Mouse (Mus musculus): ENCODE measurements around the gene Myh6.
A peak's percentile ranks its signal among the peaks of the same experiment; 100 is the strongest.
"Not testable (repeated sequence)": the region's sequence is repeated elsewhere in the genome, so short reads cannot be mapped to it uniquely, and the experiment has no call there.

The Myh6 gene

DNA sequence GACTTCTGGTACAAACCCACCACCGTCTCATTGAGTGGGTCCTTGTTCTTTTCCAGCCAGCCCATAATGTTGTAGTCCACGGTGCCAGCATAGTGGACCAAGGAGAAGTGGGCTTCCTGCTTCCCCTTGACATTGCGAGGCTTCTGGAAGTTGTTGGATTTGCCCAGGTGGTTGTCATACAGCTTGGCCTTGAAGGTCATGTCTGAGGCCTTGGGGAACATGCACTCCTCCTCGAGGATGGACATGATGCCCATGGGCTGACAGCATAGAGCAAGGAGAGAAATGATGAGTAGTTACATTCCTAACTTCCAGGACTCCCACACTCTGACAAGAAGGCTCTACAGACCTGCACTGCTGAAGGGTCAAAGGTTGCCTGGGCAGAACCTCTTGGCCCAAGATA lies 8.2 kb downstream of the Myh6 start:
- no peak for DNase-seq (ENCODE audit: inconsistent ontology term)

DNA sequence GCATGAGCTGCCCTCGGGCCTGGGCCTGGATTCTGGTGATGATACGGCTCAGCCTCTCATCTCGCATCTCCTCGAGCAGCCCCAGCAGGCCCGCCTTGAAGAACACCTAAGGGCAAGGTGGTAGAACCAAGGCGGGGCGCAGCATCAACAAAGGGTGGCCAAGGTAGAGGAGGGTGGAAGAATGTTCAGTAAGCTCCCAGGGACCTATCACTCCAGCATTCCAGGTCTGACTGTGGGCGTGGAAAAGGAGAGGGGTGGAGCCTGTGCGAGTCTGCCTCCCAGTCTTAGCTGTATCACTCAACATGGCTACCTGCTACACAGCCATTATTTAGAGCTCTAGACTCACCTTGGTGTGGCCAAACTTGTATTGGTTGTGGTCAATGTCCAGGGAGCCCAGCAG lies 10.2 kb downstream of the Myh6 start:
- DNase-seq (ENCODE audit: inconsistent ontology term): no peak

DNA sequence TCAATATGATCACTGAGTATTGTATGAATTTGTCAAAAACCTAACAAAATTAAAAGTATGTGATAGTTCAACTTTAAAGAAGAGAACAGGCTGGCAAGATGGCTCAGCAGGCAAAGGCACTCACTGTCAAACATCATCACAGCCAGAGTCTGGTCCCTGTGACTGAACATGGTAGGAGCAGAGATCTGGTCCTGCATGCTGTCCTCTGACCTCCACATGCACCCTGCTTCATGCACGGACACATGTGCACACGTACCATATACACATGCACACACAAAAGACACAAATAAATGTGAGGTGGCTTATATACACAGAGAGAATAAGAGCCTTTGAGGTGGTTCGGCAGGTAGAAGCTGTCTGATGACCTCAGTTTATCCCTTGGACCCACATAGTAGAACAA lies 11.2 kb downstream of the Myh6 start:
- DNase-seq (ENCODE audit: inconsistent ontology term): no peak

DNA sequence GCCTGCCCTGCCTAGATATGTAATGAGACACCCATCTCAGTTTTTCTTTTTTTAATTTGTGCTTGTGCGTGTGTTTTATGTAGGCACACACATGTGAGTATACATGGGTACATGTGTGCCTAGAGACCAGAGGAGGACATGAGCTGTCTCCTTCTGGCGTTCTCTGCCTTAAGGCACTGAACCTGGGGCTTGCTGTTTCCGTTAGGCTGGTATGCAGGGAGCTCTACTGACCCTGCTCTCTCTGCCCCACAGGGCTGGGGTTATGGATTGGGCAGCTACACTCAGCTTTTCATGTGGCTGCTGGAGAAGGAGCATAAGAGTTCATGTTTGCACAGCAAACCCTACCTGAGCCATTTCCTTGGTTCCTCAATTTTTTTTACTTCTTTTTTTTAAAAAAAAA lies 12.3 kb downstream of the Myh6 start:
- no peak for DNase-seq (ENCODE audit: inconsistent ontology term)

DNA sequence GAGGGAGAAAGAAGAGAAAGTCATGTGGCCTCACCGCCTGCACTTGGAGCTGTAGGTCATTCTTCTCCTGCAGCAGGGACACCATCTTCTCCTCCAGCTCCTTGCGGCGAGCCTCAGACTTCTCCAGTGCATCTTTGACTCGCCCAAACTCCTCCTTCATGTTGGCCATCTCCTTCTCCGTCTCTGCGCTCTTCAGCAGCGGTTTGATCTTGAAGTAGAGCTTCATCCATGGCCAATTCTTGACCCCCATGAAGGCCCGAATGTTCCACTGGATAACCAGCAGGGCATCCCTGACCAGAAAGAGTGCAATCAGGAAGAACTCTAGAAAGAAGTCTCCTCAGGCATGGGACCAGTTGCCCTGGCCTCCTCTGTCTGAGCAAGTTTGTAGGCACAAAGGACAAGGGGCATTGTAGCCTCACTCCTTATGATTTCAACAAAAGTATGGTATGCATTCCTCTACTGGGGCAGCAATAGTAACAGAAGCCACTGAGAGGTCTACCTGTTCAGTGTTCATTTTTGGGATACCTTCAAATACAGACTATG lies 13.0 kb downstream of the Myh6 start:
- DNase-seq (ENCODE audit: inconsistent ontology term): no peak

DNA sequence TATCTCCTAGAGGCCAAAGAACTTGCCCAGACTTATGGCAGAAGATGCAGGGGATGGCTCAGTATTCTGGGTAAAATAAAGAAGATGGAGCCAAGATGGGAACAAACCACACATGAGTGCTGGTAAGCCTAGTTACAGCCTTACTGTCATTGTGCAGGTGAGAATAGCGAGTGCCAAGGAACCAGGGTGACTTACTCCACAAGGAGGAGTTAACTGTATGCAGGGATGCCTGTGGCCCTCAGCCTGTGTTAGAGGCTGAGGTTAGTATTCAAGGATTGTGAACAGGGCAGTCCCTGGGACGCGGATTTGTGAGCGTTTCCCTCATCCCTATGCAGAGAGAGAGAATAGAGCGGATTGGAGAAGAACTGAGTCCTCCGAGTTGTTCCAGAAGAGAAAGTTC lies 15.1 kb downstream of the Myh6 start:
- no peak for DNase-seq (ENCODE audit: inconsistent ontology term)

DNA sequence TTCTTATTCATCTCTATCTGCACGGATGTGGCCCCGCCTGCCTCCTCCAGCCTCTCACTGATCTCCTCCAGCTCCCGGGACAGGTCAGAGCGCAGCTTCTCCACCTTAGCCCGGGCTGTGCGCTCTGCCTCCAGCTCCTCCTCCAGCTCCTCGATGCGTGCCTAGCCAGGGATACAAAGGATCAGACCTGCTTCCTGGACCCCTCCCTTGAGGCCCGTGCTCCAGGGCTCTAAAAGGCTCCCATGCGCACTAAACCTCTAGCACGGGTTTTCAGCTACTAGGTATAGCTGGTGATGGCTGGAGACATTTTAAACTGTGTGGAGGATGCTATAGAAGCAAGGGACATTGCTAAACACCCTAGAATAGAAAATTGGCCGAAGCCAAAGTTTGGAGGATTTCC lies 16.2 kb downstream of the Myh6 start:
- DNase-seq (ENCODE audit: inconsistent ontology term): no peak

DNA sequence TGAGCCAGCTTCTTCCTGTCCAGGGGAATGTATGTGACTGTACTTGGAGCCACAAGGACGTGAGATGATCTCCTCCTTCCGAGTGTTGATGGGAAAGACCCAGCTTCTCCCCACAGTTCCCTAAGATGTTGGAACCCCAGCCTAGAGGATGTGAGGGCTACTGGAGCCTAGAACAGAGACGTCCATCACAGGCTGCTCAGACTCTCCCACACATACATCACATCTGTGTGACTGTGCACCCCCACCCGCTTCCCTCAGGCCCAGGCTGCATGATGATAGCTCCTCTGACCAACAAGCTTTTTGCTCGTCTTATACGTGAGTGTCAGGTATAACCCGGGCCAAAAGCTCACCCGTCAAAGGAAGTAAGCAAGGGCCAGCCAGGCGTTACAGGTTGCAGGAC lies 17.9 kb downstream of the Myh6 start:
- DNase-seq (ENCODE audit: inconsistent ontology term): no peak

DNA sequence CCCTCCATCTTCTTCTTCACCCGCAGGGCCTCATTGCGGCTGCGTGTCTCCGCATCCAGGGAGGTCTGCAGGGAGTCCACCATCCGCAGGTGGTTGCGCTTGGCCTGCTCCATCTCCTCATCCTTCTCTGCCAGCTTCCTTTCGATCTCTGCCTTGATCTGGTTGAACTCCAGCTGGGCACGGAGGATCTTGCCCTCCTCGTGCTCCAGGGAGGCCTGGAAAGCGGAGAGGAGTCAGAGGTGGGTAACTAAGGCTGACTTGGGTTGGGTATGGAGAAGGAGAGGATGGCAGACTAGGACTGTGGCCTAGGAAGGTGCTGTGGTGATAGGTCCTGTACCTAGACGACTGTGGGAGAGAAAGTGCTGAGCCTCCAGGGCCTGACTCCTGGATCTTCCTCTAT lies 19.7 kb downstream of the Myh6 start:
- not testable (repeated sequence) for DNase-seq (ENCODE audit: inconsistent ontology term)

DNA sequence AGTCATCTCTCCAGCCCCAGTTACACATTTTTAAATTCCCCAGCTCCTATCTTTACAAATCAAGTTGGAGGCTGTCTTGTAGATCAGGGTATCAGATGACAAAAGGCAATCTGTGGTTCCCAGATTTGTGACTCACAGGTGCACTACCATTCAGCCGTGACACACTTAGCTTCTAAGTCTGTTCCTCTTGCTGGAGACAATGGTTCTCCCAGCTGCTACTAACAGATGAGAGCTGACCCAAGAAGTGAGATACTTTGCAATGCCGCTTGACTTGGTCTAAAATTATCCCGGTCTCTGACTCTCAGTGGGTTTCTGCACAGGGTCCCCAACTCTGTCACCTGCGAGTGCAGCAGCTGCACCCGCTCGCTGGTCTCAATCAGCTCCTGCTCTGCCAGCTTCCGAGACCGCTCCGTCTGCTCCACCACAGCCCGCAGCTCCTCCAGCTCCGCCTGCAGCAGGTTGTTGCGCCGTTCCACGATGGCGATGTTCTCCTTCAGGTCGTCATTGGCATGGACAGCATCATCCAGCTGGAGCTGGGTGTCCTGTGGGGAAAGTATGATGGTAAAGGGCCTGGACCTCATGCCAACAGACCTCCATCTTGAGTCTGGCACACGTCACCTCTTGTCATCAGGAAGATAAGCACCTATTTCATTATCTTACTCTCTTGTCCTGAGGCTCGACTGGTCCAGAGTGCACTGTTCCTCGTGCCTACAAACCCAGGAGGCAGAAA lies 20.6 kb downstream of the Myh6 start:
- DNase-seq (ENCODE audit: inconsistent ontology term): no peak

DNA sequence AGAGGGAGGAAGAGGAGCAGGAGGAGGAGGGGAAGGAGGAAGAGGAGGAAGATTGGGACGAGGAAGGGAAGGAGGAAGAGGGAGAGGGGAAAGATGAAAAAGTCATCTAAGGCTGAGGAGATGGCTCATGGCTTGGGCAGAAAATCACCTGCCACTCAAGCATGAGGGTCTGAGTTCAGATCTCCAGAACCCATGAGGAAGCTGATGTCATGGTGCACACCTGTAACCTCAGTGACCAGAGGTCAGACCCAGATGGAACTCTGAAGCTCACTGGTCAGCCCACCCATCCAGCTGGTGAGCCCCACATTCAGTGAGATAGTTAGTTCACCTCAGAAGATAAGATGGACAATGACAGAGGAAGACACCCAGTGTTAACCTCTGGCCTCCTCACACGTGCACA lies 21.8 kb downstream of the Myh6 start:
- DNase-seq (ENCODE audit: inconsistent ontology term): no peak

DNA sequence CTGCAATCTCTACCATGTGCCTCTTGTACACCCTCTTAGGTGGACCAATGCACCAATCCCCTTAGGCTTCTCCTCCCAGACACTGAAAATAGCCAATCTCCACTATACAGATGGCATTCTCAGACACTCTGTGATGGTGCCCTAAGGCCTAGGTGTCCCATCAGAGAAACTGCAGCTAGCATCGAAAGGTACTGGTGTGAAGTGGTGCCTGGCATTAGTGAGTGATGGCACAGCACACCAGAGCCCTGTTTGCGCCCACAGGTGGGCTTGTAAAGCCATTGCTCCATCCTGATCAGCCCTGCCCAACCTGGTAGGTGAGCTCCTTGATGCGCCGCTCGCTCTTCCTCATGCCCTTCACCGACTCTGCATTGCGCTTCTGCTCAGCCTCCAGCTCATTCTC lies 22.8 kb downstream of the Myh6 start:
- DNase-seq (ENCODE audit: inconsistent ontology term): no peak

DNA sequence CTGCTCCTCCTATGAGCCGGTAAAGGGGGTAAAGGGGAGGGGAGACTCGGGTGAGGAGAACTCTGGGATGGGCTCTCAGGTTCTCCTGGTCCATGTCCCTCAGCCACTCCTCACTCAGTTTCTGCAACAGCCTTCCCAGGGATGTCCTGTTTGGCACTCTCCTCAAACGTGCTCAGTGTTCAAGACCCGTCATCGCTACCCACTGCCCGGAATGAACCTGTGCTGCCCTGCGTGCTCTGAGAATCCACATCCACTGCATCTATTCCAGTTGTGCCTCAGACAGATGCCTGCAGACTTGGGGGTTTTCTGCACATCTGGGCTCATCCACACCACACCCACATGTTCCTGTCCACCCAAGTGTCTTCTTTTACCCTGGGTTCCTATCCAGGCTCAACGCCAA lies 24.2 kb downstream of the Myh6 start:
- DNase-seq (ENCODE audit: inconsistent ontology term): no peak

DNA sequence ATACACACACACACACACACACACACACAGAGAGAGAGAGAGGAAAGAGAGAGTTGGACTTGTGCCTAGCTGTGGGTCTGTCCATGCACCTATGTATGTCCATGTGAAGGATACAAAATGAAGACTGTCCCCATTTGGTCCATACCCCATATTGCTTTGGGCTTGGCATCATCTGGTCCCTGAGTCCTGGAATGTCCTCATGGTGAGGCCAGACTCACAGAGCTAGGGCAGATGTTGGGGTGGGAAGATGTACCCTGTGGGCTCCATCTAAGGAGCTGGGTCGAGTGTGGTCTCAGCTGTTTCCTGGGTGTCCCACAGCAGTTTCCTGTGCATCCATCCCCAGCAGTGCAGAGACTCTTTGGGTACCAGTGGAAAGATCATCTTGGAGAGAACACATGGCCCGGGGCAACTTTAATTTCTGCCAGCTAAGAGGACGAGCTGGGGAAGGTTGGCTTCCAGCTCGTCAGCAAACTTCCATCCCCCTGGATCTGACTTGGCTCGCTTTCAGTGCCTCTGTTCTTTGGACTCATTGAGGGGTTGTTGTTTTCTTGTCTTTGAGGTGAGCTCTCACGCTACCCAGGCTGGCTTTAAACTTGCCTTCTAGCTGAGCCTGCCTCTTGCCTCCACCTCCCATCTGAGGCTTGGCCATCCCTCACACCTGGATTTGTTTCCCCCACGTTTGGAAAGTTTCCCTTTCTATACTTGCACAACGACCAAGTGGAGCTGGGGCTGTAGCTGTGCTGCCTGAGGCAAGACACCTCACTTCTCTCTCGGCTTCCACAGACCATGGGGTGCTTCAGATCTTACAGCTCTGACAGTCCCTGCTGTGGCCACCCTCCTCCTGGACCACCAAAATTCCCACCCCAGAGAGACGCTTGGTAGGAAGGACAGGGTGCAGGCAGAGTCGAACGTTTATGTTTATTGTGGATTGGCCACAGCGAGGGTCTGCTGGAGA lies 25.4 kb downstream of the Myh6 start:
- DNase-seq (ENCODE audit: inconsistent ontology term): no peak

DNA sequence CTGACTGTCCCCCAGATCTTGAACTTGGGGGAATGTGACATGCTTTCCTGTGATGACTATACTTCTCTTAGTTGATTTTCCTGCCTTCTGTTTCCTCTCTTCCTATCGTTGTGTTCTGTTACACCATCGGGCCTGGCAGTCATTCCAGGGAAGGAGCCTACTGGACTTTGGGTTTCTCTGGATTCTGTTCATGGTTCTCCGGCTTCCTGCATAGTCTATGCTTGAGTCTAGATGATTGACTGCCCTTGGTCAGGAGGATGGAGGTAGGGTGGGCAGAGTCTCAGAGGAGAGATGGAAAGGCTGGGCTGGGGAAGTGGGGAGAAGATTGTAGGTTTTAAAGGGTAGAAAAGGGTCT lies 26.6 kb downstream of the Myh6 start:
- no peak for DNase-seq (ENCODE audit: inconsistent ontology term)

DNA sequence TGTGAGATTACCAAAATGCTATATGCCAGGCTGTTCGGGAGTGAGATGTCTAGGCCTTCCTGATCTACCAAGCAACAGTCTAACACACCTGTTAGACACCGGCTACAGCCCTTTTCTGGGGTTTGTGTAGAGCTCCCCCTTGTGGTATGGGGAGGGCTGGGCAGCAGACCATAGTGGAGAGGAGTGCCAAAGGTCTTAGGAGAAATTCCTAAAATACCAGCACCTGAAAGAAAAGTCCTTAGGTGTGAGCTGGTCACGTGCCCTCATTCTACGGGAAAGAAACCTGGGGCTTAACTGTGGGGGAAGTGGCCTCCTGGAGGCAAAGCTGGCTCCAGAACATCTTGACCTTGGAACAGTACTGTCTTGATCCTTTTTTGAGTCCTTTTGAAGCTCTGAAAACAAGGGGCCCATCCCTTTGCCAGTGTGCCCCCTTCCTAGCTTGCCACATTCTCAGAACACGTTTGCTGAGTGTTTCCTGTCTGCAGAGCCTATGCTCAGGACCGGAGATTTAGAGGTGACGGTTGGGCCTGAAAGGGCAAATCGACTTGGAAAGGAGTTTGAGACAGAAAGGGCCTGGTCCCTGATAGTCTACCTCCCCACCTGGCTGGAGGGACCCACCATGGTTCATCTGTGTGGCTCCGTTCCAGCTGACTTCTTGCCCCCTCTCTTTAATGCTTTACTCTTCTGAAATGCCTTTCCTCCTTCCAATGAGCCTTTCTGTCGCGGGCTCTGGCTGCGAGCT lies 27.1 kb downstream of the Myh6 start:
- DNase-seq (ENCODE audit: inconsistent ontology term): peak; percentile 63

DNA sequence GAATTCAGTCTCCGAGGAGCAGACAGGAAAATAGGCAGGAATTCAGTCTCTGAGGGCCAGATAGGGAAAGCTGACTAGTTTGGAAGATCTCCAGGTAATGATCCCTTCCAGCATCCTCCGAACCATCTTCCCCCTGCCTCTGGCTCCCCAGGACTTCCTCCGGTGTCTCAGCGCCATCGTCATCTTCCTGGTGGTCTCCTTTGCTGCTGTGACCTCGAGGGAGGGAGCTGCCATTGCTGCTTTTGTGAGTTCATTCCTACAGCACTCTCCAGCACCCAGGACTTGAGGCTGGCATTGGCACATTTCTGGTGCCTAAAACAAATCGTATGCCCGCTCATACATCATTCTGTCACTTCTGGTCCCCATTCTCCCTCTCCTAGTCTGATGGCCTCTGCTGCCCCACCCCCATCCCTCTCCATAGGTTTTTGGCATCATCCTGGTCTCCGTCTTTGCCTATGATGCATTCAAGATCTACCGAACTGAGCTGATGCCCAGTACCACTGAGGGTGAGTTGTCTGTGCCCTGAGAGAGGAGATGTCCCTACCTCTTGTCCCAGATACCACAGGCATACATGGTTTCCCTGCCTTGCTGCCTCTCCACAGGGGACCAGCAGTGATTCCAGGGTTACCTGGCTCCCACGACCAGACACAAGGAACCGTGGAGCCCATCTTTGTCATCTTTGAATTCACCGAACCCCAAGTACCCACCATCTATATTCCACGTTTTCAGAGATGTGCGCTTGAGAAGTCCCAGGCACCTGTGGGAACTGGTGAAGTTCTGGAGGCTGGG lies 28.1 kb downstream of the Myh6 start:
- DNase-seq (ENCODE audit: inconsistent ontology term): no peak

DNA sequence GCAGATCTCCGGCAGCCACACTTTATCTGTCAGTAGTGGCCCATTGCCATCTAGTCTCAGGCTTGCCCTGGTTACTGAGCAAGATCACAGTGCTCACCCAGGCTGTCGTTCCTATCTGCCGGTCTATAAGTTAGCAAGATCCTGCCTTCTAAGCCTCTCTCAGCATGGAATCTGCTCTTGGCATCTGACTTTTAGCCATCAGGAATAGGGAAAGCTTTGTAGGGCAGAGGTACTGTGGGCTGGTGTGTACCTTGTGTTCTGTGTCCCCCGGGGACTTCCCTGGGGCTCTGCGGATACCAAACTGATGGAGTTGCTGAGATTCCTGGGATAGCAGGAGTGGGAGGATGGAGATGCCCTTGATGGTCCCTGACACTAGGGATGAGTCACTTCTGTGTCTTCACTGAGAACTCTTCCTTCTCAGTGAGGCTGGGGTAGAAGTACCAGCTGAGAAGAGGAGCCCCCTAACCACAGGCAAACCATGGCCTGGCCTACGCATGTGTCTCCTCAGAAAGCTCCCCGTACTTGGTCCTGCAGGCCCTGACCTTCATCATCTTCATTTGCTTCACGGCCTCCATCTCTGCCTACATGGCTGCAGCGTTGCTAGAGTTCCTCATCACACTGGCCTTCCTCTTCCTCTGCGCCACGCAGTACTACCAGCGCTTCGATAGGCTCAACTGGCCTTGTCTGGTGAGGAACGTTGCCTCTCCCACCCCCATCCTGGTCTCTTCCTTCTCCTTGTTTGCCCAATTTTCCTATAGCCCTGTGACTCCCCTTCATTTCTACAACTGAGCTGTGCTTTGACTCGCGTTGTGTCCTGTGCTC lies 29.2 kb downstream of the Myh6 start:
- DNase-seq (ENCODE audit: inconsistent ontology term): no peak

DNA sequence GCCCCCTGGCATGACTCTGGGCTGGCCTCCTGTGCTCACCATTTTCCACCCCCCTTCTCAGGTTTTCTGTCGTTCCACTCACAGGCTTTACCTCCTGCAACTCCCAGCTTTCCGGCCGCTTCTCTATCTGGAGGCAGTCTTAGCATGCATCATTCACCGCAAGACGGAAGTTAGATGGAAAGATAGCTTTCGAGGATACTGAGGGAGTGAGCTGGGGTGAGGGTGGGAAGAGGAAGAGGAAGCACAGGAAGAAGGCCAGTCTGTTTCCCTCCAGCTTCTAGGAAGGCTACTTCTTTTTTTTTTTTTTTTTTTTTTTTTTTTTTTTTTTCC lies 29.9 kb downstream of the Myh6 start:
- DNase-seq (ENCODE audit: inconsistent ontology term): no peak

DNA sequence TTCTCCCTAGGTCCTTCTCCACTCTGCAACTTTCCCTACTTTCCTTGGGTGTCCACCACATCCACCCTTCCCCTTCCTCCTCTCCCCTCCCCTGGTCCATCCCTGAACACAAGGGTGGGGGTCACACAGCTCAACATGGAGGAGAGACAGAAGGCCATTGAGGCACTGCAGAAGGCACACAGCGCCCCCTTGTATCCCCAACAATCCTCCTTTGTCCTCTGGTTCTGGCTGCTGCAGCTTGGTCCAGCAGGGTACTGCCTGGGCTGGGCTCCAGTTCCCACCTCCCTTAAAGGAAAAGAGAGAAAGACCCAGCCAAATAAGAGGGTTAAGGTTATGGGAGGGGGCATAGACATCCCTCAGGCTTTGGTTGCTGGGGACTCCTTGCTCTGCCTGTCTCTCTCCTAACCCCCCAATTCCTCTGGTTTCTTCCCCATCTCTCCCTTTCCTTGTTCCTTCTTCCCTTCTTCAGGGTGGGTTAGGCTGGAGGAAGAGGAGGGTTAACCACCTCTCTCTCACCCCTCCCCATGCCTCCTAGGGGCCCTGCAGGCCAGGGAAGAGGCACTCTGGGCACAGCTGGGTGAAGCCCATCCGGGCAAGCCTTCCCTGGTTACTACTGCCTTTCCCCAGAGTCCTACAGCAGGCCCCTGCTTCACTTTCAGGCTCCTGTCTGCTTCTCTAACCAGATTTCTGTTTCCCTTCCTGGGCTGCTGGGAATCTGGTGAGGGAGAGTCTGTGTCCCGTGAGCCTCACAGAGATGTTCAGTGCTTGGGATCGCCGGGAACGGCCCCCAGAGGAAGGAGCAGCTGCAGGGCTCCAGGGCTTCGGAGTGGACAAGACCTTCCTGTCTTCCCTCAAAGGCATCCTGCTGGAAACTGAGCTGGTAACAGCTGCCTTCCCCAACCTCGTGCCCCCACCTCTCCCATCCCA lies 30.6 kb downstream of the Myh6 start, which contains the start of gene Cmtm5:
Cmtm5 (plus strand) TSS at position 358 of the 927 bp plus-strand sequence.
- DNase-seq (ENCODE audit: inconsistent ontology term): no peak
